In the genomic region with DNA sequence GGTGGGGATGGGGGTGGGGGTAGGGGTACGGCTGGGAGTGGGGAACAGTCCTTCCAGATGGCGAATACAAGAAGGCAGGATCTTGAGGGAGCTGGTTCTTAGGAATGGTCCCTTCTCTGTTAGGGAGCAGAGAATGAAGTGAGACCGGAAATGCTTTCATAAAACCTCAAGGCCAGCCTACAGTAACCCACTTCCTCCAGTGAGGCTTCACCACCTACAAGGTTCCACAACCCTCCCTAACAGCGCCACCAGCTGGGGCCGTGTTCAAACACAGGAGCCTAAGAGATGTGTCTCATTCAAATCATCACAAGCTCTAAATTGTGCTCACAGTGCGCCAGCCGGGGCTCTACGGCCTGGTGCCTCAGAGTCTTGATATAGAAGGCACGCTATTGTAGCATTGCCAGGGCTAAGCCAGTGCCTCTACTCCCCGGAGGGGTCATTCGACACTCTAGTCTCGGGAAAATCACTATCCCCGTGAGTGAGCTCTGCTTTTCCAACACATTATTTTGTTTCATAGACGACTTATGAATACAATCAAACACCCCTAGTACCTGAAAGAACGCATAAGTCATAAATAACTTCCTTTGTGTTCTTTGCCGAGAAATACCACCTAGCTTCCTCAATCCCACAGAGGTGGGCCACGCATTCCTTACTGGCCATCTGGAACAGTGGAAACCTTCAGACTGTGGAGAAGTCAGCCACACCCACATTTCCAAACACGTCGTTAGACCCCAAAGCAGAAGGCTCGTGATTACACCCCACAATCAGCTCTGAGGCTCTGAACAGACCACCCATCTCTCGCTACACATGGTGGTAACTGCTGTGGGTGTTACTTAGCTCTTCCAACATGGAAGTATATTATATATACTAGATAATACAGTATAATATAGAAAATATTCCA, we compare ENCODE assay signal across 8 mouse cellular contexts.
A peak's percentile ranks its signal among the peaks of the same experiment; 100 is the strongest.
DNase-seq lines count a peak whose midpoint lies in the region; ATAC-seq lines count a peak whose summit lies in the region.

No protein-coding gene starts in this region.

- H3K4me3 ChIP-seq in forebrain, embryonic 16.5 days (replicated peaks; ENCODE audit: low read length): no peak overlapping the region
- no peak overlapping the region for H3K4me3 ChIP-seq in liver, embryonic 16.5 days (ENCODE audit: low read depth, low read length)

- no peaks in the 10 kb centered on the region for H3K9me3 ChIP-seq in forebrain, embryonic 16.5 days (ENCODE audit: control insufficient read depth, low read length)
- H3K9me3 ChIP-seq in liver, embryonic 16.5 days (replicated peaks; ENCODE audit: control insufficient read depth, low read length): no peaks in the 10 kb centered on the region

- no peak overlapping the region for H3K9ac ChIP-seq in forebrain, embryonic 16.5 days (replicated peaks; ENCODE audit: low read depth, low read length)
- no peak overlapping the region for H3K9ac ChIP-seq in liver, embryonic 16.5 days (ENCODE audit: low read depth, low read length)

- DNase-seq in A20 (ENCODE audit: low read depth, low spot score): peak; percentile 65
- peak; percentile 88 for DNase-seq in adrenal gland, postnatal 10 days
- peak; percentile 75 for DNase-seq in heart, postnatal 25 days (ENCODE audit: low spot score)
- peak; percentile 80 for DNase-seq in large intestine, adult 2 months (ENCODE audit: low read depth, low spot score)
- DNase-seq in ovary, postnatal 10 days (ENCODE audit: low spot score): peak; percentile 53
- peak; percentile 98 for DNase-seq in thymus, postnatal 25 days

- 58% methylated on average over 21 of the region's 21 CpGs for WGBS in forebrain, embryonic 16.5 days
- WGBS in large intestine, adult 2 months: 23% methylated on average over 21 of the region's 21 CpGs
- 27% methylated on average over 21 of the region's 21 CpGs for WGBS in liver, embryonic 16.5 days (ENCODE audit: insufficient replicate concordance)

- no peaks in the 10 kb centered on the region for H3K36me3 ChIP-seq in forebrain, embryonic 16.5 days (ENCODE audit: control insufficient read depth, insufficient read depth)
- H3K36me3 ChIP-seq in liver, embryonic 16.5 days (ENCODE audit: control insufficient read depth, insufficient read depth): no peaks in the 10 kb centered on the region

- no peak overlapping the region for H3K27ac ChIP-seq in forebrain, embryonic 16.5 days (ENCODE audit: low read length)
- H3K27ac ChIP-seq in liver, embryonic 16.5 days (ENCODE audit: low read length): no peak overlapping the region

- intact Hi-C loops in heart, postnatal 25 days (cut with DNase I): loop anchor here (2.0 to 5.0 kb wide), 3 partner anchors 52 to 324 kb away; no protein-coding TSS in a partner anchor

- H3K27me3 ChIP-seq in forebrain, embryonic 16.5 days (replicated peaks; ENCODE audit: control insufficient read depth, insufficient read depth, low read length): no peaks in the 10 kb centered on the region
- no peaks in the 10 kb centered on the region for H3K27me3 ChIP-seq in liver, embryonic 16.5 days (ENCODE audit: control insufficient read depth, insufficient read depth, low read depth, low read length)

- peak overlapping the region; percentile 10 for H3K4me2 ChIP-seq in forebrain, embryonic 16.5 days (ENCODE audit: low read length)
- H3K4me2 ChIP-seq in liver, embryonic 16.5 days (ENCODE audit: low read depth, low read length): peak overlapping the region; percentile 14

- H3K4me1 ChIP-seq in forebrain, embryonic 16.5 days (replicated peaks; ENCODE audit: control insufficient read depth, insufficient read depth, low read length): peaks cover 11% of the 10 kb centered on the region
- peaks cover 6% of the 10 kb centered on the region for H3K4me1 ChIP-seq in liver, embryonic 16.5 days (ENCODE audit: control insufficient read depth, low read depth, low read length)

- ATAC-seq in forebrain, embryonic 16.5 days: peak; percentile 45
- ATAC-seq in liver, embryonic 16.5 days (ENCODE audit: low read depth): peak; percentile 59
